Mouse (Mus musculus) cerebellum, adult 11 months (tissue): ENCODE results near the gene Fam227a.

Experiments used
- DNase-seq: peaks from one replicate; pipeline ENCODE4 v3.0.0; 2022

Fam227a gene

DNA sequence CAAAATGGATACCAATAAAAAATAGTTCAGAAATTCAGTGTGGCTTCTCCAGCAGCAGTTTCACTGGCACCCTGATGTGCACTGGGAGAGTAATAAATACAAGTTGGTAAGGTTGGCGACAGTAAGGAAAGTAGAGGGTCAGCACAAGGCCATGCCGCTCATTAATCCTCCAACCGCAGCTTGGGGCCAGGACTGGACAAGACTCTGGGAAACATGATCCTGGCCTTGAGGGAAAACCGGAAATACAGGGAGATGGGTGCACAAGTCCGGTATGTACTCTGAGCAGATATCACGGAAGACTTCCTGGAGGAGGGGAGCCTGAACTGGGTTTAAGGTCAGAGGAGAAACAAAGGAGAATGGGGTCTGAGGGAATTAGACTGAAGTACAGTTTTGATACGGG is 43.3 kb downstream of the Fam227a start:
- DNase-seq: no peak

DNA sequence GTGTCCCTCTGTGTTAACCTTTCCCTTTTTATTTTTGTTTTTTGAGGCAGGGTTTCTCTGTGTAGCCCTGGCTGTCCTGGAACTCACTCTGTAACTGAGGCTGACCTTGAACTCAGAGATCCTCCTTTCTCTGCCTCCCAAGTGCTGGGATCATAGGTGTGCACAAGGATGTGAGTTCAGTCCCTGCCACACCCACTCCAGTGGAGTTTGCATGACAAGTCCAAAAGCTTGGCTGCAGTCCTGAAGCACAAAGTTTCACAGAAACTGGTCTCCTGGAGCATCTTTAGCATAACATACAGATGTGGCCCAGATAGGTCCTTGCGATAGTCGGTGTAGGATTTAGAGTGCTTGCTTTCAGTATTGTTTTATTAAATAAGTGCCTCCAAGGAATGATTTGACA is 49.5 kb downstream of the Fam227a start:
- no peak for DNase-seq

DNA sequence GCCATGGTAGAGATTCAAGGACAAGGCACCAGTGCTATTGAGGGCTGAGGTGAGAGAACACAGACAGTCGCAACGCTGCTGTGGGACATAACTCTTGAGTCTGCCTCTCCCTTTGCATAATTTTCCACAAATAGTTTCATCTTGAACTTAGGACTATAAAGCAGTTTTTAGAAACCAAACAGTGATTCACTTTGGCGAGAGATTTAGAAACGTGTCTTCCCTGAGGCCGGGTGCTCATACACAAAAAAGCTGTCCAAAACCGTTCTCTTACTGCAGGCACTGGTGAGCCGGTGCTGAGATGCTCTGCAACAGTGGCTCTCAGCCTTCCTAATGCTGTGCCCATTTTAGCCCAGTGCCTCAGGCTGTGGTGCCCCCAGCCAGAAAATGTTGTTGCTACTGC is 50.5 kb downstream of the Fam227a start:
- DNase-seq: no peak

DNA sequence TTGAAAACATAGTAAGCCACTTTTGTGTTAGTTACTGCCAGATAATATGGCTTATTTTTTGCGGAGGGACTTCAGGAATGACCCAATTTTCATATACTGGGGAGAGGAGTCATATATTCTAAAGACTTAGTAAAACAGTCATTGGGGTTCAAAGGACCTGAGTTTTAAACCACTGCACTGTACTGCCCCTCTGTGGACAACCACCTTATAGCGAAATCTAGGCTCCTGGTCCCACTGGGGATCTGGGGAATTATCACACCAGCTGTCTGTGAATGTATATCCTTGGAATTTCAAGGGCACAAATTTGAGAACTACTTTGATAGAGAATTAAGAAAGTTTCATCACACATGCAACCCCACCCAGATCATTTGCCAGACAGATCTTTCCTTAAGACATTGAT is 51.0 kb downstream of the Fam227a start:
- DNase-seq: no peak

DNA sequence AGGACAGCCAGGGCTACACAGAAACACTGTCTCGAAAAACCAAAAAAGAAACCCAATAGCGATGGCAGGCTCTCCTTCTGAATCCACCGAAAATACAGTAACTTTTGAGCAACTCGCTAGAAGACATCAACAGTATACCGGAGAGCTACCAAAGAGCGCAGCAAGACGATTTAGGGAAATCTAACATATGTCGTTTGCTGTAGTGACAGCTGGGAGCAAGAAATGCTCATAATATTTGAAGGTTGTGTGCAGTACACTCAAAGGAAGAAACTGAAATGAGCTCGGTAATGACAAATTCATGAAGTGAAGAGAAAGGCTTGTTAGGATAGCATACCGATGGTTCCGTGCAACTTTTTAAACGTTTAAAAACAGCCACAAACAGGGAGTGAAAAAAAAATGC is 52.6 kb downstream of the Fam227a start:
- no peak for DNase-seq

DNA sequence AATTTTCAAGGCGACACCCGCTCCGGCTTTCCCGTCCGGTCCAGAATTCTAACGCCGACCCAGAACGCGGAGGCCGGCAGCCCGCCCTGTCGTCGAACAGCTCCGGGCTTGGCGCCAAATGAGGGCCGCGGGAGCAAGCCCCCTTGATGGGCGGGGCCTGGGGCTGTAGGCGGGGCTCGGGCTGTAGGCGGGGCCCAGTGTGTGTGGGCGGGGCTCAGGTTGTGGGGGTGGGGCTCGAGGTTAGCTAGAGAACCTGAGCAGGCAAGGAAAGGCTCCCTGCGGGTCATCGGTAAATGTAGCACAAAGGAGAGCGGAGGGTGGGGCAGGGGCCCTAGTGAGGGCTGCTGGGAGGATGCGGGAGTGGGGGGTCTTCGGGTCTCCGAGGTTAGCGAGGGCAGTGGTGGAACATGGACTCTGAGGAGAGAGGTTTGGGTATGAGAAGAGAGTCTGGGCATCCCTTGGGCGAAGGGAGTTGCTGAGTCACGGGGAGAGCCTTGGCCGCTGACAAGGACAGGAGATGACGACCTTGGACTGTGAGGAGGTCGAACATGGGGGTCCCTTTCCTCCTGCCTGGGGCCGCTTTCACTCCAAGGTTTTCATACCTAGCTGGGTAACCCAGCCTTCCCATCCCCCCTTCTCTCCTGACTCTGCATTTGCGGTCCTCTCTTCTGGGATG is 53.6 kb downstream of the Fam227a start, which contains the start of gene Dmc1:
TSS of gene Dmc1 (minus strand) at position 120 of the 676 bp plus-strand sequence.
- DNase-seq: no peak

DNA sequence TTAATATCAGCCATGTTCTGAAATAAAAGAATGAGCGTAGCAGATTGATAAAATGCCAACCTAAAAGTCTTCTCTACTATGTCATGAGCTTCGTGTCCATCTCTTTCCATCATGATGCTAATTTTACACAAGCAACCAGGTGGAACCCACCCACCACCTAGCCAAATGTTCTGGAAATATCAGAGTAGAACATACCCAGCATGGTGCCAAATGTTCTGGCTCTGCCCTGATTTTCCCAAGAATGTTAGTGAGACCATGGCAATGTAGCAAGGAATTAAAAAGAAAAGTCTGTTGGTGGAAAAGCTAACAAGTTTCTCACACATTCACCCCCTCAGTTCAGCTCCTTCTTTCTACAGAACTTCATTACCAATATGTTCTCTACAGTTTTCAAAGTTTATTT is 58.6 kb downstream of the Fam227a start:
- DNase-seq: no peak

DNA sequence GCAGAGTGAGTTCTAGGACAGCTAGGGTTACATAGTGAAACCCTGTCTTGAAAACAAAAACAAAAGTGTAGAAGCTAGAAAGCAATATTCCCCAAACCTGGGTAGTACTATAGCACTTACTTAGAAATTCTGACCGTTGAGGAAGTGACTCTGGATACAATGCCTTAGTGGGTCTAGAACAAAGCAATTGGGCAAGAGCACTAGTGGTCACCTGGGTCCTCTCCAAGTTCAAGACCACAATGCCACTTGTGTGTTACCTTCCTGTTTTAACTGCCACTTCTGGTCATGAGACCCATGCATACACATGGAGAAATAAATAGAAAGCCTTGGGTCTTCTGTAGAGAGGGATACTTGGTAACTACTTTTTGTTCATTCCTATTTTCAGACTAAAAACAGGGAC is 60.0 kb downstream of the Fam227a start:
- DNase-seq: no peak

DNA sequence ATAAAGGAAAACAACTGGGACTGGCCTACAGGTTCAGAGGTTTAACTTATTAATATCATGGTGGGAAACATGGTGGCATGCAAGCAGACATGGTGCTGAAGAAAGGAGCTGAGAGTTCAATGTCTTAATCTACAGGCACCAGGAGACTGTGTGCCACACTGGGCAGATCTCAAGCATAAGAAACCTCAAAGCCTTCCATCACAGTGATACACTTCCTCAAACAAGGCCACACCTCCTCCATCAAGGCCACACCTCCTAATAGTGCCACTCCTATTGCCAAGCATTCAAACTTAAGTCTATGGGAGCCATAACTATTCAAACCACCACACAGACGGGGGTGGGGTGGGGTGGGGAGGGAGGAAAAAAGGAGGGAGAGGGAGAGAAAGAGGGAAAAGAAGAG is 77.2 kb downstream of the Fam227a start:
- DNase-seq: no peak

DNA sequence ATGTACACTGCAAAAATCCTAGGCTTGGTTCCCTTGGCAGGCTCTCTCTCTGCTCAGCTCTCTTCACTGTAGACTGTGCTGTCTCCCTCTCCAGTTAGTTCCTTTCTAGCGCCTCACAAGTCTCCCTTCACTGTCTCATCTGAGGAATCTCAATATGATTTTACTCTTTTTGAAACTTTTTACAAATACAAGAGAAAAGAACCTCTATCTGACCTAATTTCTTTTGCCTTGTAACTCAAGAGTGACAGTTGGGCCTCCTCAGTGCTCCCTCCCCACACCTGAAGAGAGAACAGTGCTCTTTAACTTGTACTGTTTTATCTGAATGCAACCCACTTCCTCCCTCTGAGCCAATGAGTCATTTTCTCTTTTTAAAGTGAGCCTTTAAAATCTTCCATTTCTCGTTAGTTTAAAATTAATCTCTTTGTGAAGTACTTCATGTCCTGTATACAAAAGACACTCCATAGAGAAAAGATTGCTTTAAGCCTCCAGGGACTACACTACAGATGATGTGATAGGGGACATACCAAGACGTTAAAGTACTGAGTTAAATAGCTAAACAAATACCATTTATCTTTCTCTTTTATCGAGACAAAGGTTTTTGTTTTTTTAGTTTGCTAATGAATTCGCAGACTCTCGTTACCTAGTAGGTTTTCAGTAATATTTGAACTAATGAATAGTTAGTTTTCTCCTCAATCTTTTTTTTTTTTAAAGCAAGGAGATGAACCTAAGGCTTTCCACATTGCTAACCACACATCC is 80.9 kb downstream of the Fam227a start:
- DNase-seq: no peak

DNA sequence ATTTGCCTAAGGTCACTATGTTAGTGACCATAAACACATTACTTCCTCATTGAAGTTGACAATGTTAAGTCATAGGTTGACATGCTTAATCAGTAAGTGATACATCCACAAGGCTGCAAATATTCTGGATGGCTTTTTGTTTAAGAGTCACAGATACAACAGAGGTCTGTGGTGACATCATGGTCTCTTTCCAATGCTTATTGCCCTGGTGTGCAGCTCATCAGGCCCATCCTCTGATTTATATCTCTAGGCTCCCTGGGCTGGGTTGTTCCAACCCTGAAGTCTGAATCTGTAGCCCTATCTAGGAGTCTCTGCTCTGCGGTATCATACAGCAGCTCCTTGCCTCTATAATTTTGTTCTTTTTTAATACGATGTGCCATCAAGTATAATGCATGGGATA is 81.8 kb downstream of the Fam227a start:
- no peak for DNase-seq

DNA sequence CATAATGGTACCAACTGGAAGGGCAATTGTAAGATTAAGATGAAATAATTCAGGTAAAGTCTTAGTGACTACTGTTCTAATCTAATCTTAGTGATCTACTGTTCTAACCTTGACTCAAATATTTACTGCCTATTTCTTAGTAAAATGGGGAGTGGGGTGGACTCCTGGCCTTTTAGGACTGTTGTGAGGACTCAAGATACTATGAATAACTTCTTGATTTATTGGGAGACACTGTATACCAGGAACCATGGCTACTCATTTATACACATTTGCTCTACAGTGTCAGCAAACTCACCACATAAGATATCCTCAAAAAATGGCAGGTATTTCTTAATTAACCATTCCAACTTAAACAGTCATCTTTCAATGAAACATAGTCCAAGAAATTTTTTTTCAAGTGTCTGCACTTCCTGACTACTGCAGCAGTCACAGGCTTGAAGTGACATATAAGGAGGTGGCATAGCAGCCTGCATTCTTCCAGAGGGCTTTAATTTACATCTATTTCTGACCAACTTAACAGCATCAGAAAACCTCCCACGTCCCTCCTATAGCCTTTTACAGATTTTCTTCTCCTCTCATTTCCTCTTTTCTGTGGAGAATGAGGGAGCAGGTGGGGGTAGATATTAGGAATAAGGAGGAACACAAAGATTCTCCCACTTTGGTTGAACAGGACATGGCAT is 83.1 kb downstream of the Fam227a start:
- DNase-seq: no peak

DNA sequence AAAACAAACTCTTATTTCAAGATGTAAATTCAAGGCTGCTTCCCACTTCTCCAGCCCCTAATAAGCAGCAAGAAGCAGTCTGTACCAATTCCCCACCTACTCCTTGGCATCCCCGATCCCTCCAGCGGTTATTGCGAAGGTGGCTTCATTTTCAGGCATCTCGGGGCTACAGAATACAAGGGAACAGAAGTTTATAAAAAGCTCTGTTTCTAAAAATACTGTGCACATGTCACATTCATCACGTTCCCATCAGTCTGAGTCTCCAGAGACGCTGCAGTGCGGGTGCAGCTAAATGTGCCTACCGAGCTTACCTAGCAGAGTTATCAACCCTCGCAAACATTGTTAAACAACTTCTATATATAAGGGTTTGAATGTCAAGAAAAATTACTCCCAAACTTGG is 96.3 kb downstream of the Fam227a start:
- no peak for DNase-seq

DNA sequence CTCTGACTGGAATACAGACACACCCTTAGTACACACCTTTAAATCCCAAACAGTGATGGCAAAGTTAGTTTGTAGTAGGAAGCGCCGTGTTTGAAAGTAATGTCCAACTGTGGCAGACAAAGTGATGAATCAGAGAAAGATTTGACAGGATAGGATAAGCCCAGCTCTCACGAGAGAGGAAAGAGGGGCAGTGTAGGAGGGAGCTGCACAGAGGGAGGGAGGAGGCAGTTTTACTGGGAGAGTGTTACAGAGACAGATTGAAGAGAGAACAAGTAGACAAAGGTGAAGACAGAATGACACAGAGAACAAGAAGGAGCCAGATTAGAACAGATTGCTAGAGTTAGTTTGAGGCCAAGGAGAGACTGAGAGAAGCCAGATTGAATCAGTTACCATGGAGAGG is 99.1 kb downstream of the Fam227a start:
- no peak for DNase-seq
